Mouse (Mus musculus): ENCODE results near the gene Pth2.

Pth2 gene

DNA sequence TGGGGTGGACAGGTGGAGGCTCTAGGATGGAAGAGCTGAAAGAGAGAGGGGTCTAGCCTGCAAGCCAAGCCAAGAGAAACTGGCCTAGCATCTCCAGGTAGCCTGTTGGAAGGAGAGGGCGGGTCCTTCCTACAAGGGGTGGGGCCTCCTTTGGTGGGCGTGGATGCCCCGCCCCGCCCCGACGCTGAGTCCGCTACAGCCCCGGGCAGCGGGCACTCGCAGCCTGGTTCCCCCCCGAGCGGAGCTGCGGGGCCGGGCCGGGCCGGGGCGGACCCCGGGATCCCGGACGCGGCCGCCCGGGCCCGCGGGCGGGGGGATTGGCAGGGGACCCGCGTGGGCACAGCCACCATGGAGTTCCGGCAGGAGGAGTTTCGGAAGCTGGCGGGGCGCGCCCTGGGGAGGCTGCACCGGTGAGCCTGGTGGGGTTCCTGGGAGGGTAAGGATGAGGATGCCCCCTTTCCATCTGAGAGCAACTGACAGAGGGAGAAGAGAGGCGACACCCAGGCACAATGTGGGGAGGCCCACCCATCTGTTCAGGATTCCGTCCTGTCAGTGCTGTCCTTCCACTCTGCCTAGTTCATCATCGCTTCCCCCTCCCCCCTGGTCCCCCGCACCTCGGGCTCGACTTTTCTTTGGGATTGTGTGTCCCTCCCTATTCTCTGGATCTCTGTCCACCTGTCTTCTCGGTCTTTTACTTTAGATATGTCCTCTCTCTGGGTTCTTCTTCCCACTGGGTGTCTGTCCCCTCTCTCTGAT, 16.9 kb upstream of the Pth2 start, which contains the start of gene Slc17a7:
Gene Slc17a7, plus strand, starts transcription at position 215 of the 756 bp plus-strand sequence.
- H3K36me3 ChIP-seq (ENCODE audit: insufficient read depth, low read length), result peaks cover 21% of the 10 kb centered on the region
- H3K4me1 ChIP-seq (replicated peaks; ENCODE audit: low read depth, low read length), result peaks cover 66% of the 10 kb centered on the region
- peaks cover 58% of the 10 kb centered on the region for H3K27me3 ChIP-seq (ENCODE audit: insufficient read depth, low read length)
- H3K4me3 ChIP-seq (replicated peaks; ENCODE audit: low read length), result peak within 1 kb of the TSS; percentile 86
- TF ChIP-seq POU5F1 (IDR thresholded peaks at IDR 0.05; ENCODE audit: borderline replicate concordance, low read length), result no peak
- TF ChIP-seq CTCF (conservative IDR thresholded peaks at IDR 0.05; ENCODE audit: low read length), result no peak
- TF ChIP-seq NANOG (IDR thresholded peaks at IDR 0.05; ENCODE audit: borderline replicate concordance, low read length), result no peak
- H3K9me3 ChIP-seq (ENCODE audit: low read length), result no peaks in the 10 kb centered on the region

GRCm38 (mm10) chr7:45164833-45165232, 16.0 kb upstream of the Pth2 start:
- Histone ChIP-seq H3K36me3 (ENCODE audit: insufficient read depth, low read length) (peaks cover 17% of the 10 kb centered on the region), H3K27me3 (ENCODE audit: insufficient read depth, low read length) (peaks cover 67% of the 10 kb centered on the region)
- TF ChIP-seq CTCF (conservative IDR thresholded peaks at IDR 0.05; ENCODE audit: low read length) (no peak), POU5F1 (IDR thresholded peaks at IDR 0.05; ENCODE audit: borderline replicate concordance, low read length) (no peak), NANOG (IDR thresholded peaks at IDR 0.05; ENCODE audit: borderline replicate concordance, low read length) (no peak)

DNA sequence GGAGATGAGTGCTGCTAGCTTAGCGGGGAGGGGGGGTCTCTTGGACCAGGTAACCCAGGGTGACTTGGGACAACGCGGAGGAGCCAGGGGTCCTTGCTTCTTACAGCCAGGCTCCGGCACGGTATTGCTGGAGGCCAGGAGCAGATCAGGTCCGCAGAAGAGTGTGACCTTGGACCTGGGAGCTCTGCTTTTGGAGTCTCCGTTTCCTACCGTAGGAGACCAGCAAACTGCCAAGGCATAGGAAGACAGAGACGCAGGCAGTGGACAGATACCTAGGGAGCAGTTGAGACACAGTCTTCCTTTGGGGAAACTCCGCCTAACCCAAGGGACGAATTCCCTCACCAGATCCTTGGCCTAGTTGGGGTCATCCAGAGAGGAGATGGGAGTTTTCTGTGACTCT, 15.1 kb upstream of the Pth2 start:
- peaks cover 8% of the 10 kb centered on the region for H3K36me3 ChIP-seq (ENCODE audit: insufficient read depth, low read length)
- TF ChIP-seq NANOG (IDR thresholded peaks at IDR 0.05; ENCODE audit: borderline replicate concordance, low read length), result no peak
- TF ChIP-seq POU5F1 (IDR thresholded peaks at IDR 0.05; ENCODE audit: borderline replicate concordance, low read length), result no peak
- no peak for TF ChIP-seq CTCF (conservative IDR thresholded peaks at IDR 0.05; ENCODE audit: low read length)
- H3K4me3 ChIP-seq (replicated peaks; ENCODE audit: low read length), result no peak overlapping the region
- H3K4me1 ChIP-seq (replicated peaks; ENCODE audit: low read depth, low read length), result peaks cover 77% of the 10 kb centered on the region
- H3K9me3 ChIP-seq (ENCODE audit: low read length), result peaks cover 13% of the 10 kb centered on the region
- H3K27me3 ChIP-seq (ENCODE audit: insufficient read depth, low read length), result peaks cover 76% of the 10 kb centered on the region

More at GRCm38 (mm10) chr7:45164833-45165232, 16.0 kb upstream of the Pth2 start:
- H3K9me3 ChIP-seq (ENCODE audit: low read length), result peaks cover 6% of the 10 kb centered on the region
- peak overlapping the region; percentile 86; the same call in 1 of the 2 replicates for H3K4me3 ChIP-seq (replicated peaks; ENCODE audit: low read length)
- peaks cover 72% of the 10 kb centered on the region for H3K4me1 ChIP-seq (replicated peaks; ENCODE audit: low read depth, low read length)

DNA sequence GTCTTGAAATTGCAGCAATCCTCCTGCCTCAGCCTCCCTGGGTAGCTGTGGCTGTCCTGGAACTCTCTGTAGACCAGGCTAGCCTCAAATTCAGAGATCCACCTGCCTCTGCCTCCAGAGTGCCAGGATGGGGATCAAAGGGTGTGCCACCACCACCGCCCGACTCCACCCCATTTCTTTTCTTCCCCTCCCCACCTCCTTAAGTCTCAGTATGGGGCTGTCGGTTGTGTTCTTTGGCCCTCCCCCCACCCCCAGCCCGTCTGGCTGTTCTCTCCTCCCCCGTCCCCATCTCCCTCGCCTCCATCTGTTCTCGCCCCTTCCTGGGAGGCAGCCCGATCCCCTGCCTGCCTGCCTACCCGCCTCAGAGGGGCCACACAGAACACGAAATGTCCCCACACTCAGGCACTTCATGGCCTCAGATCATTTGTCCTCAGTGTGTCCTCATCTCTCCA, 13.8 kb upstream of the Pth2 start:
- Histone ChIP-seq H3K4me1 (replicated peaks; ENCODE audit: low read depth, low read length) (peaks cover 83% of the 10 kb centered on the region), H3K9me3 (ENCODE audit: low read length) (peaks cover 13% of the 10 kb centered on the region), H3K4me3 (replicated peaks; ENCODE audit: low read length) (no peak overlapping the region; the same call in 1 of the 2 replicates), H3K27me3 (ENCODE audit: insufficient read depth, low read length) (peaks cover 87% of the 10 kb centered on the region), H3K36me3 (ENCODE audit: insufficient read depth, low read length) (peaks cover 5% of the 10 kb centered on the region; the same call in 1 of the 2 replicates)
- no peak for TF ChIP-seq POU5F1 (IDR thresholded peaks at IDR 0.05; ENCODE audit: borderline replicate concordance, low read length)
- no peak for TF ChIP-seq NANOG (IDR thresholded peaks at IDR 0.05; ENCODE audit: borderline replicate concordance, low read length)
- no peak for TF ChIP-seq CTCF (conservative IDR thresholded peaks at IDR 0.05; ENCODE audit: low read length)

GRCm38 (mm10) chr7:45167761-45168445, 12.9 kb upstream of the Pth2 start:
- TF ChIP-seq CTCF (conservative IDR thresholded peaks at IDR 0.05; ENCODE audit: low read length), result no peak
- no peak for TF ChIP-seq POU5F1 (IDR thresholded peaks at IDR 0.05; ENCODE audit: borderline replicate concordance, low read length)
- no peak for TF ChIP-seq NANOG (IDR thresholded peaks at IDR 0.05; ENCODE audit: borderline replicate concordance, low read length)
- Histone ChIP-seq H3K27me3 (ENCODE audit: insufficient read depth, low read length) (peaks cover 82% of the 10 kb centered on the region), H3K4me3 (replicated peaks; ENCODE audit: low read length) (peak overlapping the region; percentile 66), H3K36me3 (ENCODE audit: insufficient read depth, low read length) (peaks cover 5% of the 10 kb centered on the region; the same call in 1 of the 2 replicates), H3K4me1 (replicated peaks; ENCODE audit: low read depth, low read length) (peaks cover 86% of the 10 kb centered on the region), H3K9me3 (ENCODE audit: low read length) (peaks cover 13% of the 10 kb centered on the region)

DNA sequence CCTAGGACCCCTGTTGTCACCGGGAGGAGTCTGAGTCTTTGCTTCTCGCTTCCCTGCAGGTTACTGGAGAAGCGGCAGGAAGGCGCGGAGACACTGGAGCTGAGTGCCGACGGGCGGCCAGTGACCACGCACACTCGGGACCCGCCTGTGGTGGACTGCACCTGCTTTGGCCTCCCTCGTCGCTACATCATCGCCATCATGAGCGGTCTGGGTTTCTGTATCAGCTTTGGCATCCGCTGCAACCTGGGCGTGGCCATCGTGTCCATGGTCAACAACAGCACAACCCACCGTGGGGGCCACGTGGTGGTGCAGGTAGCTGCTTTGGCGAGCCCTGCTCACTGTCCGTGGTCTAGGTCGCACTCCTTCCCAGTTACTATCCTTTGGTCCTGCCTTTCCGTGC, 12.1 kb upstream of the Pth2 start:
- Histone ChIP-seq H3K9me3 (ENCODE audit: low read length) (peaks cover 13% of the 10 kb centered on the region), H3K4me3 (replicated peaks; ENCODE audit: low read length) (peak overlapping the region; percentile 66), H3K27me3 (ENCODE audit: insufficient read depth, low read length) (peaks cover 80% of the 10 kb centered on the region), H3K36me3 (ENCODE audit: insufficient read depth, low read length) (peaks cover 5% of the 10 kb centered on the region; the same call in 1 of the 2 replicates), H3K4me1 (replicated peaks; ENCODE audit: low read depth, low read length) (peaks cover 84% of the 10 kb centered on the region)
- no peak for TF ChIP-seq NANOG (IDR thresholded peaks at IDR 0.05; ENCODE audit: borderline replicate concordance, low read length)

- no peak overlapping the region for H3K4me3 ChIP-seq (replicated peaks; ENCODE audit: low read length)
- peaks cover 75% of the 10 kb centered on the region for H3K27me3 ChIP-seq (ENCODE audit: insufficient read depth, low read length)
- peaks cover 5% of the 10 kb centered on the region; the same call in 1 of the 2 replicates for H3K36me3 ChIP-seq (ENCODE audit: insufficient read depth, low read length)
- peaks cover 81% of the 10 kb centered on the region for H3K4me1 ChIP-seq (replicated peaks; ENCODE audit: low read depth, low read length)
- TF ChIP-seq CTCF (conservative IDR thresholded peaks at IDR 0.05; ENCODE audit: low read length) (no peak), NANOG (IDR thresholded peaks at IDR 0.05; ENCODE audit: borderline replicate concordance, low read length) (no peak), POU5F1 (IDR thresholded peaks at IDR 0.05; ENCODE audit: borderline replicate concordance, low read length) (no peak)
- H3K9me3 ChIP-seq (ENCODE audit: low read length), result peaks cover 13% of the 10 kb centered on the region
Measured at GRCm38 (mm10) chr7:45169495-45169894, 11.3 kb upstream of the Pth2 start.

DNA sequence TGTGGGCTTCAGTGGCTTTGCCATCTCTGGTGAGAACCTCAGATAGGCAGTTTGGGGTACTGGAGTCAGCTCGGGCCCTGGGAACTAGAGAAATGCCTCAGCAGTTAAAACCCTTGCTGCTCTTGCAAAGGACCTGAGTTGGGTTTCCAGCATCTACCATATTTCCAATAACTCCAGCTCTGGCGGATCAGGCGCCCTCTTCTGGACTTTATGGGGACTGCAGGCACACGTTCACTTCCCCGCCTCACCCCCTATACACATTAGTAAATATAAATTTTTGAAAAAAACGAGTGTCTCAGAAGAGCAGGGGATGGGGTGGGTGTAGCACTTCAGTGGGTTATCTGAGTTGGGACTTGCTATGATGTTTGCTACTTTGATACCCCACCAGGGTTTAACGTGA, 7.8 kb upstream of the Pth2 start:
- Histone ChIP-seq H3K4me3 (replicated peaks; ENCODE audit: low read length) (0 out of 2 replicates have a peak overlapping the region, but pooled peaks have one; percentile 59), H3K4me1 (replicated peaks; ENCODE audit: low read depth, low read length) (peaks cover 75% of the 10 kb centered on the region), H3K9me3 (ENCODE audit: low read length) (peaks cover 13% of the 10 kb centered on the region), H3K36me3 (ENCODE audit: insufficient read depth, low read length) (peaks cover 5% of the 10 kb centered on the region; the same call in 1 of the 2 replicates), H3K27me3 (ENCODE audit: insufficient read depth, low read length) (peaks cover 75% of the 10 kb centered on the region)
- TF ChIP-seq CTCF (conservative IDR thresholded peaks at IDR 0.05; ENCODE audit: low read length) (peak; percentile 95), NANOG (IDR thresholded peaks at IDR 0.05; ENCODE audit: borderline replicate concordance, low read length) (no peak), POU5F1 (IDR thresholded peaks at IDR 0.05; ENCODE audit: borderline replicate concordance, low read length) (no peak)
